Mouse (Mus musculus) G1E (cell line): ENCODE data around the gene 2310011J03Rik. TPM values are rescaled to one million over a fixed set of nuclear protein-coding genes. Genes with fewer than 3 reads are reported as not detected.

Experiments
- ATAC-seq: 2 replicates; pipeline ENCODE4 v1.8.0; 2016; ENCODE audit warnings: mild to moderate bottlenecking; ENCODE audit not compliant: insufficient number of reproducible peaks, poor library complexity, low FRiP score, severe bottlenecking; ENCODE audit errors: extremely low read depth
- DNase-seq: peaks from one replicate; pipeline ENCODE4 v3.0.0; 2012; ENCODE audit warnings: low spot score
- H3K27me3 ChIP-seq: 2 replicates; pipeline ENCODE4 v1.6.1; 2012; ENCODE audit warnings: mild to moderate bottlenecking, low read length, inconsistent platforms; ENCODE audit not compliant: insufficient read depth
- H3K36me3 ChIP-seq: replicated peaks from 2 replicates; pipeline ENCODE3; 2012; ENCODE audit warnings: mild to moderate bottlenecking, inconsistent platforms
- H3K4me1 ChIP-seq: 2 replicates; pipeline ENCODE4 v1.6.1; 2012; ENCODE audit warnings: low read depth, low read length, inconsistent platforms, mixed read lengths; ENCODE audit not compliant: insufficient read depth
- H3K4me3 ChIP-seq: 2 replicates; pipeline ENCODE4 v1.5.1; 2012; ENCODE audit warnings: low read depth, mild to moderate bottlenecking, inconsistent platforms, low read length, moderate library complexity, mixed read lengths
- H3K9me3 ChIP-seq: replicated peaks from 2 replicates; pipeline ENCODE4 v1.6.1; 2012; ENCODE audit warnings: inconsistent platforms
- CTCF ChIP-seq: IDR thresholded peaks from 2 replicates; pipeline ENCODE4 v1.5.1; 2012; ENCODE audit warnings: low read depth, low read length, inconsistent platforms, mixed read lengths
- GATA1 ChIP-seq: IDR thresholded peaks from 2 replicates; pipeline ENCODE4 v1.6.1; 2012; ENCODE audit warnings: borderline replicate concordance, low read length, inconsistent platforms, mixed read lengths
- GATA2 ChIP-seq: IDR thresholded peaks from 2 replicates; pipeline ENCODE4 v1.6.1; 2012; ENCODE audit warnings: low read depth, low read length, inconsistent platforms, borderline replicate concordance
- POLR2AphosphoS5 ChIP-seq: IDR thresholded peaks from 2 replicates; pipeline ENCODE4 v1.6.1; 2012; ENCODE audit warnings: low read depth, low read length, inconsistent platforms; ENCODE audit not compliant: insufficient replicate concordance
- TAL1 ChIP-seq: conservative IDR thresholded peaks from 2 replicates; pipeline ENCODE4 v1.6.1; 2012; ENCODE audit warnings: low read depth, low read length, inconsistent platforms, mixed read lengths
- polyA plus RNA-seq: library from polyadenylated mRNA; stranded (reverse); fragments of >175 nt; gene quantifications from 2 replicates; pipeline ENCODE4 v1.2.3, GENCODE M21; 2012
- total RNA-seq, 2 experiments: library from RNA; stranded (forward) in 1 of 2; stranded (reverse) in 1 of 2; fragments of 200-1000 nt in 1 of 2; fragments of >200 nt in 1 of 2; fragmentation: Nextera tagmentation in 1 of 2; gene quantifications; 2 replicates each; pipeline ENCODE4 v1.2.3; 2014 to 2017

2310011J03Rik gene
- total and polyA plus RNA-seq, 3 experiments: 17.6 to 92.5 (median 27.0) TPM

DNA sequence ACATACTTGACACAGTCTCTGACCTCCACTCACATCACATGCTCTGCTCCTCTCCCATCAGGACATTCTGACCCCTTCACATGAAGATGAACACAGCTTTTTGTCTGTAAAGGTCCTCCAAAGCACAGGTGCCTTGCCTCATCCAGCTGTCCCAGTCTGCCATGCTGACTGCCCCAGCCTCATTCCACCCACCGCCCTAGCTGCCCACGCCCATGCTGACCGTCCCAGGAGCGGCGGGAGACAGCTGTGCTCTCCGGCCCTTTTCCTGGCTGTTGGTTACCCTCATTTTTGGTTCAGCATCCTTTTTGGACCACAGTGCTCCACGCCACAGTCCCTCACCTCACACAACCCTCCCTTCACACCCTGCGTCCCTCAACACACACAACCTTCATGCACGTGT, 41.9 kb downstream of the 2310011J03Rik start:
- Histone ChIP-seq H3K4me3 (no peak overlapping the region), H3K4me1 (peaks cover 67% of the 10 kb centered on the region), H3K36me3 (peaks cover 98% of the 10 kb centered on the region), H3K9me3 (no peaks in the 10 kb centered on the region), H3K27me3 (no peaks in the 10 kb centered on the region)
- TF ChIP-seq CTCF (no peak), GATA2 (no peak), POLR2AphosphoS5 (no peak), TAL1 (no peak), GATA1 (no peak)
- ATAC-seq (no peak), DNase-seq (no peak)

DNA sequence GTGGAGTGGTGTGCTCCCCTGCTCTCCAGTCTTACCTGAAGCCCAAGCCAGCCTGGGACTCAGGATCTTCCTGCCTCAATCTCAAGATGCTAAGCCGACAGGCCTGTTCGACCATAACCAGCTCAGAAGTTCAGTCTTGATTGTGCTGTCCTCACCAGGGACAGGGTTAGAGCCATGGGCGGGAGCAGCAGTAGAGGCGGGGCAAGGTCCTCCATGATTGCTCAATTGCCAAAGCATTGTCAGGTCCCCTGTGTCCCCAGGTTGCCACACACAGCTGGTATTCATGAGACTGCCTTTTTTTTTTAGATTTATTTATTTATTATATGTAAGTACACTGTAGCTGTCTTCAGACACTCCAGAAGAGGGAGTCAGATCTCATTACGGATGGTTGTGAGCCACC, 44.1 kb downstream of the 2310011J03Rik start:
- no peak for ATAC-seq
- H3K4me3 ChIP-seq: no peak overlapping the region
- H3K27me3 ChIP-seq: no peaks in the 10 kb centered on the region
- no peak for DNase-seq
- H3K9me3 ChIP-seq: no peaks in the 10 kb centered on the region
- peaks cover 93% of the 10 kb centered on the region for H3K36me3 ChIP-seq
- H3K4me1 ChIP-seq: peaks cover 67% of the 10 kb centered on the region
- TF ChIP-seq GATA1 (no peak), POLR2AphosphoS5 (no peak), TAL1 (no peak), GATA2 (no peak), CTCF (no peak)

DNA sequence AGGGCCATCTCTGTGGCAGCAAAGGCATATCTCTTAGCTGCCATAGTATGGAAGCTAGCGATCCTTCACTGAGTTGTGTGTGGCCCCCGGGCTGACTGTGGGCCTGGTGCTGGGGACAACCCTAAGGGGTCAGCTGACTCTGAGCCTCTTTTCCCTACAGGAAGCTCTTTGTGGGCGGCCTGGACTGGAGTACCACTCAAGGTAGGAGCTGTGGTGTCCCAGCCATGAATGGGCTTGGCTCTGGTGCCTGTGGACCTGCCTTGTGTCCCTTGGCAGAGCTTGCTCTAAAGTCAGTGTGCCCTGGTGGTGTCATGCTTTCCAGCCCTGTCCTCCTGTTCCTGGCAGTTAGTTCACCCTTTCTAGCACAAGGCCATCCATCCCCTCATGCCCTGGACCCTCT, 46.5 kb downstream of the 2310011J03Rik start:
- ATAC-seq (no peak), DNase-seq (no peak)
- TF ChIP-seq CTCF (no peak), TAL1 (no peak), GATA1 (no peak), GATA2 (no peak), POLR2AphosphoS5 (no peak)
- H3K9me3 ChIP-seq: no peaks in the 10 kb centered on the region
- peaks cover 92% of the 10 kb centered on the region for H3K36me3 ChIP-seq
- H3K4me1 ChIP-seq: peaks cover 75% of the 10 kb centered on the region
- no peak overlapping the region; the same call in 1 of the 2 replicates for H3K4me3 ChIP-seq
- H3K27me3 ChIP-seq: no peaks in the 10 kb centered on the region

DNA sequence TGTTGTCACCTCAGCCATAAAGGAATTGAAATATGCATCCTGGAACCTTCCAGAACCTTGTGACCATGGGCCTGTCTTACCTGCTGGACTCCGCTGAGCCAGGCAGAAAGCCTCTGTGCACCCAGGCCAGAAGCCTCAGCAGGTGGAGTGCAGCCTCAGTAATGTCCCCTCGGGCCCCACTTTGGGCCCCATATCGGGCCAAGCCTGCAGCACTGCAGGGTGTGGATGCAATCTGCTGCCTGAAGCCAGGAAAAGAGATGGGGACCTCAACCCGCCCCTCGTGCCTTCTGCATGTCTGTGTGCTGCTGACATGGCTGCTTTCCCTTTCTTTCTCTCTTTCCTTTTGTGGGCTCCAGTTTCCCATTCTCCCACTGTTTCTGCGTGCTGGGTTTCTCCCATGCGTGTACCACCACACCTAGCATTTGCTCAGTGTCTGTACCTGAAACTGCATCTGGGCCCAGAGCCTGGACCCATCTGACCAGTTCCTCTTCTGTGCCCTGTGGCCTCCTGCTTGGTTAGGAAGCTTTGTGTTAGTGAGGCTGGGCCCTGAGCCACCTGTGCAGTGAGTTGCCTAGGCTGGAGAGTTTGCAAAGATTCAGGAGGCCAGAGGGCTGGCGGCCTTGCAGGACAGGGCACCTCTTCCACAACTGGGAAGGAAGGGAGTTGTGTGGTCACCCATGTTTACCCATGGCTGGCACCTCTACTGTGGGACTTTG, 48.3 kb downstream of the 2310011J03Rik start:
- peak overlapping the region; percentile 63; the same call in 1 of the 2 replicates for H3K4me3 ChIP-seq
- H3K9me3 ChIP-seq: no peaks in the 10 kb centered on the region
- no peaks in the 10 kb centered on the region for H3K27me3 ChIP-seq
- ATAC-seq (no peak), DNase-seq (no peak)
- H3K36me3 ChIP-seq: peaks cover 90% of the 10 kb centered on the region
- TF ChIP-seq GATA1 (no peak), CTCF (no peak), GATA2 (no peak), POLR2AphosphoS5 (no peak)
- H3K4me1 ChIP-seq: peaks cover 79% of the 10 kb centered on the region

DNA sequence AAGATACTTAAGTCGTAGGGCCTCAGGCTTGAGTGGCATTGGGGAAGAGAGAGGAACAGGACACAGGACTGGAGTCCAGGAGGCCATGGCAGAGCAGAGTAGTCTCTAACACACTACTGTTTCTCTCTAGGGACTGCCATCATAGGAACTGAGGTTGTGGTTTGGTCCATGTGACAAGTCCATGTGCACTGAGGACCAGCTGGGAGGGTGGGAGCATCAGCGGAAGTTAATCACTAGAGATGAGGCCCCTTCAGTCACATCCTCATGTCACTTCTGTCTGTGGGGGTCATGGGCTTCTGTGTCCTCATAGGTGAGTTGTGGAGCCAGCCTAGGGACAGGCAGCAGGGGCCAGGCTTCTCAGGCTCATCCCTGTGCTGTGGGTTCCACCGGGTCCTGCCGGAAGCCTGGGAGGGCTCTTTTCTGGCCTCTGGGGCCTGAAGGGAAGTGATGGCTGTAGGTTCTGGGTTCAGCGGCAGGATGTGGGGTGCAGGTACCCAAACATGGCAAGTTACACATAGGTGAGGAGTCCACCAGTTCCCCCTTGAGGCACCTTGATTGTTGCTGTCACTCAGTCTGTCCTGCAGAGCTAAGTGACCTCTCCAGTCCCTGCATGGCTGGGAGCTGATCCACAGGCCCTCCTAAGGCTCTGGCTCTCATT, 49.0 kb downstream of the 2310011J03Rik start:
- H3K4me1 ChIP-seq: peaks cover 83% of the 10 kb centered on the region
- no peaks in the 10 kb centered on the region for H3K27me3 ChIP-seq
- ATAC-seq (no peak; the same call in 1 of the 2 replicates), DNase-seq (no peak)
- TF ChIP-seq GATA2 (no peak), GATA1 (no peak), POLR2AphosphoS5 (no peak), TAL1 (no peak), CTCF (no peak)
- peak overlapping the region; percentile 63; the same call in 1 of the 2 replicates for H3K4me3 ChIP-seq
- H3K9me3 ChIP-seq: no peaks in the 10 kb centered on the region
- peaks cover 89% of the 10 kb centered on the region for H3K36me3 ChIP-seq

DNA sequence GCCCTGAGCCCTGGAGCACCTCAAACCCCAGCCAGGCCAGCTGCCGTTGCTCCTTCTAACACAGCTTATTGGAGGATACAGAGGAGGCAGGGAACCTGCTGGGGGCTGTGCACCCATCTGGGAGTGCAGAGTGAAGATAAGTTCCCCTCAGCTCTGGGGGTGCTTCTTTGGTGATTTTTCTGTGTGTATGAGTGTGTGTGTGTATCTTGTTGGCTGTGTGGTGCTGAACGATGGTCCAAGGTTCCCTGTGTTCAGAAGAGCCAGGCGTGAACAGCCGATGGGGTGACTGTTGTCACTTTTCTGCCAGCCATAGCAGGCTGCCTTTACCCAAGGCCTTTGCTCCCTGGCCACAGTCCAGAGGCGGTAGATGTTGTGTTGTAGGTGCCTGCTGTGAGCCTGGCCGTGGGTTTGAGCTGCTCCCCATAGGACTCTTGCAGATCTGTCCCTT, 49.6 kb downstream of the 2310011J03Rik start:
- Histone ChIP-seq H3K9me3 (no peaks in the 10 kb centered on the region), H3K27me3 (no peaks in the 10 kb centered on the region), H3K36me3 (peaks cover 85% of the 10 kb centered on the region), H3K4me1 (peaks cover 83% of the 10 kb centered on the region), H3K4me3 (peak overlapping the region; percentile 63; the same call in 1 of the 2 replicates)
- peak; percentile 68 for DNase-seq
- TF ChIP-seq TAL1 (peak; percentile 49), GATA1 (no peak), POLR2AphosphoS5 (no peak)
- ATAC-seq: peak; percentile 50
